Mouse (Mus musculus): ENCODE data around the gene Atad2b. TPM values are rescaled to one million over a fixed set of nuclear protein-coding genes. Genes with fewer than 3 reads are reported as not detected.

The Atad2b gene
- 7.7 and 8.4 TPM in 2 replicates for polyA plus RNA-seq (2015; fragmentation: Nextera tagmentation; extraction: Ambion mirVana)

DNA sequence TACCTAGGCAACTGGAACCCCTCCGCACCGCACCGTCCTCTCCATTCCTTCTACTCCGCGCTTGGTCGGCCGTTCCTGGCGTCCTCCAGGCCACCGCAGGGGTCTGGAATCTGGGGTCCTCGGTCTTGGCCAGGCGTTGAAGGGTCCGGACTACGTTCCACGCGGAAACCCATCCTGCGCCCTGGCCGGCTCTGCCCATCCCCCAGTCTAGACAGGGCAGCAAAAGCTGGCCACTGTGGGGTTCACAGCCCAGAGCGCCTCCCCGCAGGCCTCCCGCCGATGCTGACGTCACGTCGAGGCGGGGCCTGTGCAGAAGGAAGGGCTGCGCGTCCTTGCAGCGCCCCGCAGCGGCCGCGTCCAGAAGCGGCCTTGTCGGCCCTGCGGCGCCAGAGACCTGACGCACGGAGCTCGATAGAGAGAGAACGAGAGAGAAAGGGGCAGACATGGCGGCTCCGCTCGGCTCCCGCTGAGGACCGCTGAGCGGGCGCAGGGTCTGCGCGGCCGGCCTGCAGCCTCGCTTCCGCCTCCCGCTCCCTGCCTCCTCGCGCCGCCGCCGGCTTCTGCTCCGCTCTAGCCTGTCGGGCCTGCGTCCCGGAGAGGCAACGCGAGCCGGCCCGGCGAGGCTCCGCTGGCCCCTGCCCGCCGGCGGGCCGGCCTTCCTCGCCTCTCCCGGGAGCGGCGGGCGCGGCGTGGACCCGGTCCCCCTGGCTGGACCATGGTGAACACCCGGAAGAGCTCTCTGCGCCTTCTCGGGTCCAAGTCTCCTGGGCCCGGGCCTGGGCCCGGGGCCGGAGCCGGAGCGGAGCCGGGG, at the start of gene Atad2b:
TSS of gene Atad2b (plus strand) at position 360 of the 811 bp plus-strand sequence.
- Histone ChIP-seq H3K4me1 (replicated peaks; ENCODE audit: control insufficient read depth, insufficient read depth, low read length) (peaks cover 5% of the 10 kb centered on the region), H3K27me3 (ENCODE audit: control insufficient read depth, insufficient read depth, low read depth, low read length) (no peaks in the 10 kb centered on the region), H3K4me3 (ENCODE audit: low read length) (peak within 1 kb of the TSS; percentile 88), H3K27ac (ENCODE audit: low read length) (peak within 1 kb of the TSS; percentile 88), H3K9me3 (ENCODE audit: control insufficient read depth, low read length) (no peaks in the 10 kb centered on the region), H3K36me3 (ENCODE audit: control insufficient read depth, insufficient read depth, low read length) (no peaks in the 10 kb centered on the region), H3K4me2 (ENCODE audit: low read depth, low read length) (peak within 1 kb of the TSS; percentile 76), H3K9ac (ENCODE audit: low read length) (peak within 1 kb of the TSS; percentile 100)
- under 1% methylated on average over 82 of the region's 89 CpGs for WGBS
- ATAC-seq (ENCODE audit: low read depth): peak; percentile 97

DNA sequence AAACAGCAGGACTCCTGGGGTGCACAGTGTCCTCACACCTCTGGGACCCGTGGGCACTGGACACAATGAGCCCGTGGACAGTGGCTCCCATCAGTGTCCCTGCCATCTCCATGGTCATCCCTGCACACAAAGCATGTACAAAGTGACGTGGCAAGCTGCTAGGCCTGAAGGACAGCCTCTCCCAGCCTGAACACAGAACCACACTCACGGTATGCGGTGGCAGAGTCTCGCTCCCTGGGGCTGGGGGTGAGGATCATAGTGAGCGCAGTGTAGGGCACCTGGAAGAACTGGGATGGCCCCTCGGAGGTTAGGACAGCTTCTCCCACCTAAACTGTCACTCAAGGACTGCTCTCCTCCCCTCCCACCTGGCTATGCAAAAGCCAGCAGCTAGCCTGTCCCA, 48.2 kb upstream of the Atad2b start:
- peaks cover 11% of the 10 kb centered on the region for H3K4me1 ChIP-seq (replicated peaks; ENCODE audit: control insufficient read depth, insufficient read depth, low read length)
- H3K9ac ChIP-seq (ENCODE audit: low read length): no peak overlapping the region
- no peak overlapping the region for H3K4me3 ChIP-seq (ENCODE audit: low read length)
- no peaks in the 10 kb centered on the region for H3K9me3 ChIP-seq (ENCODE audit: control insufficient read depth, low read length)
- 70% methylated on average over 8 of the region's 8 CpGs for WGBS
- ATAC-seq (ENCODE audit: low read depth): no peak
- H3K27me3 ChIP-seq (ENCODE audit: control insufficient read depth, insufficient read depth, low read depth, low read length): no peaks in the 10 kb centered on the region; the same call in 1 of the 2 replicates
- H3K36me3 ChIP-seq (ENCODE audit: control insufficient read depth, insufficient read depth, low read length): no peaks in the 10 kb centered on the region
- no peak overlapping the region for H3K27ac ChIP-seq (ENCODE audit: low read length)
- no peak overlapping the region for H3K4me2 ChIP-seq (ENCODE audit: low read depth, low read length)

GRCm38 (mm10) chr12:4871260-4871659, 45.9 kb upstream of the Atad2b start:
- no peak overlapping the region for H3K27ac ChIP-seq (ENCODE audit: low read length)
- 87% methylated on average over 5 of the region's 5 CpGs for WGBS
- H3K4me1 ChIP-seq (replicated peaks; ENCODE audit: control insufficient read depth, insufficient read depth, low read length): peaks cover 14% of the 10 kb centered on the region
- H3K27me3 ChIP-seq (ENCODE audit: control insufficient read depth, insufficient read depth, low read depth, low read length): no peaks in the 10 kb centered on the region; the same call in 1 of the 2 replicates
- no peak overlapping the region for H3K4me2 ChIP-seq (ENCODE audit: low read depth, low read length)
- no peak overlapping the region for H3K4me3 ChIP-seq (ENCODE audit: low read length)
- no peaks in the 10 kb centered on the region for H3K9me3 ChIP-seq (ENCODE audit: control insufficient read depth, low read length)
- no peak overlapping the region for H3K9ac ChIP-seq (ENCODE audit: low read length)
- no peaks in the 10 kb centered on the region for H3K36me3 ChIP-seq (ENCODE audit: control insufficient read depth, insufficient read depth, low read length)
- ATAC-seq (ENCODE audit: low read depth): no peak

- 47% methylated on average over 4 of the region's 4 CpGs for WGBS
- H3K9me3 ChIP-seq (ENCODE audit: control insufficient read depth, low read length): no peaks in the 10 kb centered on the region
Measured at GRCm38 (mm10) chr12:4872273-4872672, 44.9 kb upstream of the Atad2b start.

DNA sequence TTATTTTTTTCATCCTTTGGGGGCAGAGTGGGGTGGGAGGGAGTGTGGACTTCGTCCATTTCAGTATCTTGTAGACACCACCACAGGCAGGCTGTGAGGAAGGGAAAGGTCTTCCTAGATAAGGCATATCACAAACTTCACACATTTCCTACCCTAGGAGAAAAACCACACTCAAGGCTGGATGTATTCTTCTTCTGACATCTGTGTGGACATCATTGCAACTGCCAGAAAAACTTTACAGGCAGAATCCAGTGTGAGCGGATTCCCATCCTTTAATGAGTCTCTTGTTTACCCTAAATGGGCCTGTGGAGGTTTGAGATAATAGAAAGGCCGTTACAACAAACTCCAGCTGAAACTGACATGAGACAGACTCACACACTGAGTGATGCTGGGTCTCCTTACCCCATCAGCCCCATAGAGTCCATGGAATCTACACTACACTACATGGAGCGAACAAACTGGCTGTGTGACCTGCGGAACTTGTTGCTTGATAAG, 44.1 kb upstream of the Atad2b start:
- H3K27ac ChIP-seq (ENCODE audit: low read length): no peak overlapping the region
- no peak overlapping the region for H3K4me3 ChIP-seq (ENCODE audit: low read length)
- 57% methylated on average over 5 of the region's 5 CpGs for WGBS
- H3K36me3 ChIP-seq (ENCODE audit: control insufficient read depth, insufficient read depth, low read length): no peaks in the 10 kb centered on the region
- ATAC-seq (ENCODE audit: low read depth): no peak
- H3K27me3 ChIP-seq (ENCODE audit: control insufficient read depth, insufficient read depth, low read depth, low read length): no peaks in the 10 kb centered on the region; the same call in 1 of the 2 replicates
- peaks cover 14% of the 10 kb centered on the region for H3K4me1 ChIP-seq (replicated peaks; ENCODE audit: control insufficient read depth, insufficient read depth, low read length)
- no peaks in the 10 kb centered on the region for H3K9me3 ChIP-seq (ENCODE audit: control insufficient read depth, low read length)
- no peak overlapping the region for H3K4me2 ChIP-seq (ENCODE audit: low read depth, low read length)
- no peak overlapping the region for H3K9ac ChIP-seq (ENCODE audit: low read length)

More at GRCm38 (mm10) chr12:4872273-4872672, 44.9 kb upstream of the Atad2b start:
- Histone ChIP-seq H3K9ac (ENCODE audit: low read length) (no peak overlapping the region), H3K4me1 (replicated peaks; ENCODE audit: control insufficient read depth, insufficient read depth, low read length) (peaks cover 14% of the 10 kb centered on the region), H3K36me3 (ENCODE audit: control insufficient read depth, insufficient read depth, low read length) (no peaks in the 10 kb centered on the region), H3K4me3 (ENCODE audit: low read length) (no peak overlapping the region), H3K27ac (ENCODE audit: low read length) (no peak overlapping the region), H3K4me2 (ENCODE audit: low read depth, low read length) (no peak overlapping the region), H3K27me3 (ENCODE audit: control insufficient read depth, insufficient read depth, low read depth, low read length) (no peaks in the 10 kb centered on the region; the same call in 1 of the 2 replicates)
- ATAC-seq (ENCODE audit: low read depth): no peak

DNA sequence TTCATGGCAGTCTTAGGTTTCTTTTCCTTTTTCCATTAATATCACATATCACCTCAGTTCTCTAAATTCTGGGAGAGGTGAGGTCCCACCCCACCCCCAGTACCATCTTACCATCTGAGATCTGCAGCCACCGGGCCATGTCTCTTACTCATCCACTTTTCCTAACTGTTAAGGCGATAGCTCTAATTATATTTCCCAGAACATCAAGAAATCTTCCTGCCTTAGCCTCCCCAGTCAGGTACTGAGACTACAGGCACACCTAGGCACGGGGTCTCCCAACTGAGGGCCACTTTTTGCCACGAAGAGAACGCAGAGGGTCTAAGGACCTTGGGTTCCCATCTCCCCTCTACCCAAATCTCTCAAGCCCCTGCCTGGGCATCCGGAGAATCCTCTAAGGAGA, 43.6 kb upstream of the Atad2b start:
- H3K4me2 ChIP-seq (ENCODE audit: low read depth, low read length): peak overlapping the region; percentile 84
- H3K27ac ChIP-seq (ENCODE audit: low read length): no peak overlapping the region
- no peaks in the 10 kb centered on the region for H3K9me3 ChIP-seq (ENCODE audit: control insufficient read depth, low read length)
- H3K4me1 ChIP-seq (replicated peaks; ENCODE audit: control insufficient read depth, insufficient read depth, low read length): peaks cover 14% of the 10 kb centered on the region
- no peak for ATAC-seq (ENCODE audit: low read depth)
- H3K9ac ChIP-seq (ENCODE audit: low read length): peak overlapping the region; percentile 58; the same call in 1 of the 2 replicates
- WGBS: 70% methylated on average over 6 of the region's 6 CpGs
- H3K27me3 ChIP-seq (ENCODE audit: control insufficient read depth, insufficient read depth, low read depth, low read length): no peaks in the 10 kb centered on the region; the same call in 1 of the 2 replicates
- H3K36me3 ChIP-seq (ENCODE audit: control insufficient read depth, insufficient read depth, low read length): no peaks in the 10 kb centered on the region; the same call in 1 of the 2 replicates
- peak overlapping the region; percentile 37; the same call in 1 of the 2 replicates for H3K4me3 ChIP-seq (ENCODE audit: low read length)

GRCm38 (mm10) chr12:4874161-4874927, 42.8 kb upstream of the Atad2b start, which contains the start of gene Mfsd2b:
Mfsd2b (minus strand) TSS chr12:4874359.
- Histone ChIP-seq H3K27me3 (ENCODE audit: control insufficient read depth, insufficient read depth, low read depth, low read length) (no peaks in the 10 kb centered on the region; the same call in 1 of the 2 replicates), H3K27ac (ENCODE audit: low read length) (peak within 1 kb of the TSS; percentile 7; the same call in 1 of the 2 replicates), H3K9ac (ENCODE audit: low read length) (peak within 1 kb of the TSS; percentile 58), H3K4me2 (ENCODE audit: low read depth, low read length) (peak within 1 kb of the TSS; percentile 84), H3K9me3 (ENCODE audit: control insufficient read depth, low read length) (no peaks in the 10 kb centered on the region; the same call in 1 of the 2 replicates), H3K36me3 (ENCODE audit: control insufficient read depth, insufficient read depth, low read length) (peaks cover 4% of the 10 kb centered on the region), H3K4me1 (replicated peaks; ENCODE audit: control insufficient read depth, insufficient read depth, low read length) (peaks cover 14% of the 10 kb centered on the region), H3K4me3 (ENCODE audit: low read length) (peak within 1 kb of the TSS; percentile 37)
- 2% methylated on average over 24 of the region's 24 CpGs for WGBS
- ATAC-seq (ENCODE audit: low read depth): peak; percentile 96

- Histone ChIP-seq H3K9ac (ENCODE audit: low read length) (no peak overlapping the region), H3K9me3 (ENCODE audit: control insufficient read depth, low read length) (no peaks in the 10 kb centered on the region; the same call in 1 of the 2 replicates), H3K36me3 (ENCODE audit: control insufficient read depth, insufficient read depth, low read length) (peaks cover 8% of the 10 kb centered on the region), H3K27ac (ENCODE audit: low read length) (no peak overlapping the region), H3K27me3 (ENCODE audit: control insufficient read depth, insufficient read depth, low read depth, low read length) (no peaks in the 10 kb centered on the region; the same call in 1 of the 2 replicates), H3K4me3 (ENCODE audit: low read length) (no peak overlapping the region), H3K4me2 (ENCODE audit: low read depth, low read length) (no peak overlapping the region), H3K4me1 (replicated peaks; ENCODE audit: control insufficient read depth, insufficient read depth, low read length) (peaks cover 14% of the 10 kb centered on the region)
- ATAC-seq (ENCODE audit: low read depth): no peak
- 85% methylated on average over 8 of the region's 8 CpGs for WGBS
Measured at GRCm38 (mm10) chr12:4875623-4876022, 41.5 kb upstream of the Atad2b start.
